Mouse (Mus musculus): Measurements from ENCODE around the gene Mdm4. TPM values are rescaled to one million over a fixed set of nuclear protein-coding genes. Genes with fewer than 3 reads are reported as not detected.
"Not testable (repeated sequence)": the region's sequence is repeated elsewhere in the genome, so short reads cannot be mapped to it uniquely, and the experiment has no call there.

Gene Mdm4
- total and polyA plus RNA-seq, 3 experiments: 19.8 to 28.1 TPM; not detected in 1

GRCm38 (mm10) chr1:133024426-133024825 lies 5.9 kb downstream of the Mdm4 start:
- no peaks in the 10 kb centered on the region for H3K9me3 ChIP-seq (replicated peaks; ENCODE audit: insufficient read depth, low read length)
- H3K27ac ChIP-seq (ENCODE audit: control insufficient read depth, low read depth, low read length): peak overlapping the region; percentile 93
- no peak for TF ChIP-seq SMC3 (IDR thresholded peaks at IDR 0.05; ENCODE audit: low read depth, low read length)
- no peak for TF ChIP-seq E2F4 (IDR thresholded peaks at IDR 0.05; ENCODE audit: borderline replicate concordance, low read depth, low read length)
- no peak for TF ChIP-seq NRF1 (IDR thresholded peaks at IDR 0.05; ENCODE audit: insufficient read depth, low read depth, low read length, poor library complexity, severe bottlenecking)
- no peak for TF ChIP-seq MXI1 (IDR thresholded peaks at IDR 0.05; ENCODE audit: low read depth, low read length)
- TF ChIP-seq ELF1 (IDR thresholded peaks at IDR 0.05; ENCODE audit: low read depth, low read length): no peak
- no peak for TF ChIP-seq POLR2A (IDR thresholded peaks at IDR 0.05; ENCODE audit: control insufficient read depth in 1 of 2, insufficient read depth in 1 of 2, low read depth in 1 of 2, low read length in 2 of 2, poor library complexity in 1 of 2)
- no peak for TF ChIP-seq ETS1 (IDR thresholded peaks at IDR 0.05; ENCODE audit: low read depth, low read length)
- TF ChIP-seq CTCF (IDR thresholded peaks at IDR 0.05 in 2 of 3, conservative IDR thresholded peaks at IDR 0.05 in 1 of 3; ENCODE audit: control insufficient read depth in 1 of 3, insufficient read depth in 1 of 3, low read depth in 2 of 3, low read length in 3 of 3, poor library complexity in 1 of 3, severe bottlenecking in 1 of 3): no peak
- TF ChIP-seq NELFE (IDR thresholded peaks at IDR 0.05; ENCODE audit: low read depth, low read length): no peak
- no peak for TF ChIP-seq SIN3A (IDR thresholded peaks at IDR 0.05; ENCODE audit: low read length)
- TF ChIP-seq ZKSCAN1 (IDR thresholded peaks at IDR 0.05; ENCODE audit: low read depth, low read length): no peak
- TF ChIP-seq MYB (IDR thresholded peaks at IDR 0.05; ENCODE audit: low read depth, low read length): no peak
- TF ChIP-seq MYC (IDR thresholded peaks at IDR 0.05; ENCODE audit: low read depth, low read length): no peak
- no peak for TF ChIP-seq ZNF384 (IDR thresholded peaks at IDR 0.05; ENCODE audit: low read depth, low read length)
- TF ChIP-seq BHLHE40 (IDR thresholded peaks at IDR 0.05; ENCODE audit: borderline replicate concordance, low read depth, low read length): no peak
- H3K79me2 ChIP-seq (ENCODE audit: control insufficient read depth, insufficient read depth, low read length, poor library complexity): peaks cover 39% of the 10 kb centered on the region
- H3K4me3 ChIP-seq (ENCODE audit: control insufficient read depth in 1 of 2, insufficient read depth in 1 of 2, low read depth in 2 of 2, low read length in 2 of 2): peak overlapping the region; percentile 68 to 98
- peak overlapping the region; percentile 100 for H3K9ac ChIP-seq (ENCODE audit: control insufficient read depth, low read depth, low read length, poor library complexity, severe bottlenecking)
- peaks cover 15 to 33% of the 10 kb centered on the region in 2 experiments for H3K4me1 ChIP-seq (ENCODE audit: control insufficient read depth in 1 of 2, insufficient read depth in 2 of 2, low read length in 2 of 2)
- peaks cover 3 to 36% of the 10 kb centered on the region in 2 experiments; a peak in 2 of 4 replicates for H3K36me3 ChIP-seq (ENCODE audit: control insufficient read depth in 1 of 2, insufficient read depth in 2 of 2, low read length in 2 of 2)
- no peak for DNase-seq (ENCODE audit: low read depth, low spot score)
- H3K27me3 ChIP-seq (ENCODE audit: control insufficient read depth in 1 of 2, insufficient read depth in 2 of 2, low read length in 2 of 2): no peaks in the 10 kb centered on the region

- peaks cover 44% of the 10 kb centered on the region for H3K79me2 ChIP-seq (ENCODE audit: control insufficient read depth, insufficient read depth, low read length, poor library complexity)
- H3K9me3 ChIP-seq (replicated peaks; ENCODE audit: insufficient read depth, low read length); DNase-seq (ENCODE audit: low read depth, low spot score); H3K27ac ChIP-seq (ENCODE audit: control insufficient read depth, low read depth, low read length); H3K27me3 ChIP-seq (ENCODE audit: control insufficient read depth in 1 of 2, insufficient read depth in 2 of 2, low read length in 2 of 2): not testable (repeated sequence)
- peaks cover 17 to 31% of the 10 kb centered on the region in 2 experiments for H3K4me1 ChIP-seq (ENCODE audit: control insufficient read depth in 1 of 2, insufficient read depth in 2 of 2, low read length in 2 of 2)
- H3K36me3 ChIP-seq (ENCODE audit: control insufficient read depth in 1 of 2, insufficient read depth in 2 of 2, low read length in 2 of 2): peaks cover 4 to 41% of the 10 kb centered on the region in 2 experiments
- peak overlapping the region; percentile 100 for H3K9ac ChIP-seq (ENCODE audit: control insufficient read depth, low read depth, low read length, poor library complexity, severe bottlenecking)
- H3K4me3 ChIP-seq (ENCODE audit: control insufficient read depth in 1 of 2, insufficient read depth in 1 of 2, low read depth in 2 of 2, low read length in 2 of 2): peak overlapping the region; percentile 49 to 68
These were observed 6.6 kb downstream of the Mdm4 start for GRCm38 (mm10) chr1:133023723-133024122.

- not testable (repeated sequence) for H3K9me3 ChIP-seq (replicated peaks; ENCODE audit: insufficient read depth, low read length); DNase-seq (ENCODE audit: low read depth, low spot score)
These were observed 8.4 kb downstream of the Mdm4 start for GRCm38 (mm10) chr1:133021971-133022370.

More at GRCm38 (mm10) chr1:133021971-133022370, 8.4 kb downstream of the Mdm4 start:
- not testable (repeated sequence) for H3K27me3 ChIP-seq (ENCODE audit: control insufficient read depth in 1 of 2, insufficient read depth in 2 of 2, low read length in 2 of 2); H3K9ac ChIP-seq (ENCODE audit: control insufficient read depth, low read depth, low read length, poor library complexity, severe bottlenecking); H3K27ac ChIP-seq (ENCODE audit: control insufficient read depth, low read depth, low read length); H3K4me3 ChIP-seq (ENCODE audit: control insufficient read depth in 1 of 2, insufficient read depth in 1 of 2, low read depth in 2 of 2, low read length in 2 of 2)
- H3K36me3 ChIP-seq (ENCODE audit: control insufficient read depth in 1 of 2, insufficient read depth in 2 of 2, low read length in 2 of 2): peaks cover 21 to 32% of the 10 kb centered on the region in 2 experiments
- H3K79me2 ChIP-seq (ENCODE audit: control insufficient read depth, insufficient read depth, low read length, poor library complexity): peaks cover 54% of the 10 kb centered on the region
- peaks cover 14 to 27% of the 10 kb centered on the region in 2 experiments for H3K4me1 ChIP-seq (ENCODE audit: control insufficient read depth in 1 of 2, insufficient read depth in 2 of 2, low read length in 2 of 2)

Data from MEL (cell line).